Mouse (Mus musculus) neural tube, embryonic 13.5 days (tissue): ENCODE measurements around the gene Il12a. TPM values are rescaled to one million over a fixed set of nuclear protein-coding genes. Genes with fewer than 3 reads are reported as not detected.

ENCODE experiments used
- ATAC-seq: fragments of 200-750 bp; cut with Nextera tagmentation; 2 replicates; pipeline ENCODE4 v1.8.0; 2017; ENCODE audit warnings: low read depth, mild to moderate bottlenecking, moderate TSS enrichment, moderate library complexity
- H3K27ac ChIP-seq: fragments of 300-500 bp; sonication (generic); replicated peaks from 2 replicates; pipeline ENCODE4 v1.5.1; 2015; ENCODE audit warnings: moderate library complexity, mild to moderate bottlenecking, inconsistent platforms
- H3K27me3 ChIP-seq: fragments of 300-500 bp; sonication (generic); 2 replicates; pipeline ENCODE4 v1.6.1; 2015; ENCODE audit warnings: mild to moderate bottlenecking, inconsistent platforms
- H3K36me3 ChIP-seq: fragments of 300-500 bp; sonication (generic); 2 replicates; pipeline ENCODE4 v1.6.1; 2015; ENCODE audit warnings: mild to moderate bottlenecking, inconsistent platforms
- H3K4me1 ChIP-seq: fragments of 300-500 bp; sonication (generic); replicated peaks from 2 replicates; pipeline ENCODE4 v1.6.1; 2015; ENCODE audit warnings: inconsistent platforms
- H3K4me2 ChIP-seq: fragments of 300-500 bp; sonication (generic); 2 replicates; pipeline ENCODE4 v1.6.1; 2015; ENCODE audit warnings: inconsistent platforms, mild to moderate bottlenecking, moderate library complexity
- H3K4me3 ChIP-seq: fragments of 300-500 bp; sonication (generic); 2 replicates; pipeline ENCODE4 v1.5.1; 2015; ENCODE audit warnings: mild to moderate bottlenecking, inconsistent platforms
- H3K9ac ChIP-seq: fragments of 300-500 bp; sonication (generic); 2 replicates; pipeline ENCODE4 v1.6.1; 2015; ENCODE audit warnings: moderate library complexity, mild to moderate bottlenecking, inconsistent platforms
- H3K9me3 ChIP-seq: fragments of 300-500 bp; sonication (generic); 2 replicates; pipeline ENCODE4 v1.6.1; 2016; ENCODE audit warnings: inconsistent platforms
- WGBS: fragments of 180-500 bp; shearing (Covaris S2); methylation state at CpG from one replicate; pipeline ENCODE4 v1.1.7; 2015; 5-methylcytosine and 5-hydroxymethylcytosine counted together
- polyA plus RNA-seq: library from polyadenylated mRNA; unstranded; fragments of >200 nt; fragmentation: Nextera tagmentation; extraction: Ambion mirVana; gene quantifications from 2 replicates; pipeline ENCODE4 v1.2.1, GENCODE M21; 2015

Il12a gene
- polyA plus RNA-seq = 0.32 TPM in 1 of 2 replicates, not detected in the other

DNA sequence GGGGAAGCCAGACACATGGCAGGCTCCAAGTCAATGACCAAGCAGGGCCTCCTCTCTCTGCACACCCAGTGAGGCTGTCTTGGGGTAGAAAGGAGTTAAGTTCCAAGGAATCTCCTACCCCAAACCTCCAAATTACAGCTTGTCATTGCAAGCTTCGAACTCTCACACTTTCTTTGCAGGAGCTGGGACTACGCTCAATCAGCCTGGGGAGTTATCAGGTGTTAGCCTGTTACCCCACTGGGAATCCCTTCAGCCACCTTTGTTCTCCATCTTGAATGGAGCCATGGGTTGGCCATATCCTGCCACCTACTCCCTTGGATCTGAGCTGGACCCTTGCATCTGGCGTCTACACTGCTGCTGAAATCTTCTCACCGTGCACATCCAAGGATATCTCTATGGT, at the start of gene Il12a:
TSS of gene Il12a (plus strand) at position 301 of the 400 bp plus-strand sequence.
- Histone ChIP-seq H3K4me1 (peaks cover 19% of the 10 kb centered on the region), H3K27me3 (no peaks in the 10 kb centered on the region; the same call in 1 of the 2 replicates), H3K4me3 (no peak within 1 kb of the TSS), H3K9ac (no peak within 1 kb of the TSS), H3K36me3 (no peaks in the 10 kb centered on the region), H3K9me3 (no peaks in the 10 kb centered on the region), H3K27ac (no peak within 1 kb of the TSS), H3K4me2 (no peak within 1 kb of the TSS)
- WGBS = 96% methylated on average over 4 of the region's 4 CpGs
- no peak for ATAC-seq

DNA sequence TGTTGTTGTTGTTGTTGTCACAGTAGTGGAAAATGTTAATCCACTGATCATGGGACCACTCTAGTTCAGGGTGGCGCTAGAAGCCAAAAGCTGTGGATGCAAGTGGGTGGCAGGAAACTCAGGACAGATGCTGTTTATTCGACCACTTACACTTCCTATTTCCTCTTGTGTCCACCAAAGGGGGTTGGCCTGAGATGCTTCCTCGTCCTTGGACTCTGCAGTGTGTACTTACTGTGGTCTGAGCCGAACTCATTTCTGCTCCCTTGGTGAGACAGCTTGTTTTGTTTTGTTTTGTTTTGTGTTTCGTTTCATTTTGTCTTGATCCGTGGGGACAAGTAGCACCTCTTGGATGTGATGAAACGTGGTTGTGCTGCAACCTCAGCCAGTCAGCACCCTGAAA, 47.5 kb upstream of the Il12a start:
- Histone ChIP-seq H3K4me2 (no peak overlapping the region), H3K27me3 (no peaks in the 10 kb centered on the region), H3K27ac (no peak overlapping the region), H3K9me3 (0 out of 2 replicates have a peak, but pooled peaks cover 3% of the 10 kb centered on the region), H3K4me3 (no peak overlapping the region), H3K9ac (no peak overlapping the region), H3K4me1 (peaks cover 2% of the 10 kb centered on the region), H3K36me3 (no peaks in the 10 kb centered on the region)
- no peak for ATAC-seq
- 93% methylated on average over 7 of the region's 7 CpGs for WGBS

- 0 out of 2 replicates have a peak, but pooled peaks cover 3% of the 10 kb centered on the region for H3K9me3 ChIP-seq
- no peaks in the 10 kb centered on the region for H3K36me3 ChIP-seq
- no peak overlapping the region for H3K27ac ChIP-seq
- H3K9ac ChIP-seq = no peak overlapping the region
- H3K27me3 ChIP-seq = no peaks in the 10 kb centered on the region
- 93% methylated on average over 6 of the region's 6 CpGs for WGBS
- H3K4me2 ChIP-seq = no peak overlapping the region
- H3K4me3 ChIP-seq = no peak overlapping the region
- H3K4me1 ChIP-seq = no peaks in the 10 kb centered on the region
- ATAC-seq = no peak
These were observed 43.9 kb upstream of the Il12a start for GRCm38 (mm10) chr3:68646387-68647130.

DNA sequence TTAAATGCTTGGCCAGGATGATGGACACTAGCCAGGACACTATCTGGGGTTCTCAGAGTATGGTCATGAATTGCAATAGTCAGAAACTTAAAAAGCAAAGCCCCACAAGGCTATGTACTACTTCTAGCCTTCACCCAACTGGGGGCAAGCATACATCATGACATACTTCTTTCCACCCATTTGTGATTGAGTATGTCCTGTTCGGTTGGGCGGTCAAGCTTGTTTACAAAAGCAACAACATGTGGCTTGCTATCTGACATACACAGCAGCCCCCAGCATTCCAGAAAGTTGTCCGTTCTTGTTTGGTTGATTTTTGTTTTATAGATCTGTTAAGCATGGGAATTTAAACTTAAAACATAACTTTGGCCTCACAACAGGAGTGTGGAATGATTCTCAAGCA, 43.2 kb upstream of the Il12a start:
- WGBS = 81% methylated on average over 3 of the region's 3 CpGs
- Histone ChIP-seq H3K4me3 (no peak overlapping the region), H3K4me2 (no peak overlapping the region), H3K27me3 (no peaks in the 10 kb centered on the region), H3K27ac (no peak overlapping the region), H3K9ac (no peak overlapping the region), H3K36me3 (no peaks in the 10 kb centered on the region), H3K4me1 (no peaks in the 10 kb centered on the region), H3K9me3 (0 out of 2 replicates have a peak, but pooled peaks cover 3% of the 10 kb centered on the region)
- no peak for ATAC-seq

DNA sequence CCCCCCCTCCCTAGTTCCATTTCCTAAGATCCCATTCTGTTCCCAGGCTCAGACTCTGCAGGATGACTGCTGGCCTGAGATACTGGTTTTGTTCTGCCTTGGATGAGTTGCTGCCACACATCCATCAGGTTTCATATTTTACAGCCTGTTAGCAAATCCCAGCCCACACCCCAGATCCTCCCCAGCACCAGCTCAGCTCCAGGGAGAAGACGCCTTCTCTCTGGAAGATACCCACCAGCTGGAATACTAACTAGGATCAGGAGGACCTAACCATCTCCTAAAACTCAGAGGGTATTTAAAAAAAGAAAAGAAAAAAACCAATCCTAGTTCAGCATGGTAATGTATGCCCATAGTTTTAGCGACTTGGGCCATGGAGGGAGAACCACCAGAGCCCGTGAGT, 40.2 kb upstream of the Il12a start:
- H3K4me1 ChIP-seq = no peaks in the 10 kb centered on the region
- no peak for ATAC-seq
- H3K27me3 ChIP-seq = no peaks in the 10 kb centered on the region
- no peak overlapping the region for H3K4me3 ChIP-seq
- no peak overlapping the region for H3K4me2 ChIP-seq
- H3K27ac ChIP-seq = no peak overlapping the region
- WGBS = 90% methylated on average over 3 of the region's 3 CpGs
- no peak overlapping the region for H3K9ac ChIP-seq
- H3K36me3 ChIP-seq = no peaks in the 10 kb centered on the region
- no peaks in the 10 kb centered on the region for H3K9me3 ChIP-seq

- ATAC-seq = no peak
- Histone ChIP-seq H3K4me1 (no peaks in the 10 kb centered on the region), H3K36me3 (no peaks in the 10 kb centered on the region), H3K9me3 (no peaks in the 10 kb centered on the region), H3K27ac (no peak overlapping the region), H3K9ac (no peak overlapping the region), H3K27me3 (no peaks in the 10 kb centered on the region), H3K4me3 (no peak overlapping the region), H3K4me2 (no peak overlapping the region)
- WGBS = 85% methylated on average over 4 of the region's 4 CpGs
These were observed 33.7 kb upstream of the Il12a start for GRCm38 (mm10) chr3:68656607-68657352.

DNA sequence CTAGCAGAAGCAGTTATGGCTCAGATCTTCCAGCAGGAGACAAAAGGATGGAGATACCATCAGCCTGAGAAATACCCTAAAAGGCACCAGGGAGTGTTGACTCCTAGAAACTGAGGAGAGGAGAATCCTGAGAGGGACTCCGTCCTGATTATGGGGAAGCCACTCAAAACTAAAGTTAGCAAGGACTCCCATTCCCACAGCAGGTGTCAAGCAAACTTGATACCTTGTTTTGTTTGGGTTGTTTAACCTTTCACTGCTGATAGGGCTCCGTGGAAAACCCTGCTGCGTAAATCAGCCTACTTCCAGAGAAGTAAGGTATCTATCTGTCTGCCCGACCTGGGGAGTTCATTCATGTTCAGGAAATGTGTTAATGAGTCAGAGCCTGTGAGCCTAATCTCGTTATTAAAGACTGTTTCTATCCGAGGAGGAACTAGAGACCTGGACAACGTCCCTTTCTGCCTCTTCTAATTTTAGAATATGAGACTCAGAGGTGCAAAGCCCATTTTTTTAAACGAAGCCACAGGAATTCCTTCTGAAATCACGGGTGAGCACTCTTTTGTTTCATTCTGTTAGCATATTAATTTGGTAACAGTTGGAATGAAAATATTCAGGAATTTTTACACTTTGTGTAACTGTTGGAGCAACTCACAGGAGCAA, 32.7 kb upstream of the Il12a start:
- no peaks in the 10 kb centered on the region for H3K9me3 ChIP-seq
- H3K4me3 ChIP-seq = no peak overlapping the region
- no peak overlapping the region for H3K4me2 ChIP-seq
- H3K9ac ChIP-seq = no peak overlapping the region
- no peaks in the 10 kb centered on the region for H3K27me3 ChIP-seq
- no peaks in the 10 kb centered on the region for H3K36me3 ChIP-seq
- no peaks in the 10 kb centered on the region for H3K4me1 ChIP-seq
- H3K27ac ChIP-seq = no peak overlapping the region
- no peak for ATAC-seq
- WGBS = 53% methylated on average over 9 of the region's 9 CpGs

- Histone ChIP-seq H3K9me3 (no peaks in the 10 kb centered on the region), H3K4me3 (no peak overlapping the region), H3K27me3 (no peaks in the 10 kb centered on the region), H3K27ac (no peak overlapping the region), H3K4me1 (peaks cover 9% of the 10 kb centered on the region), H3K9ac (no peak overlapping the region), H3K4me2 (no peak overlapping the region), H3K36me3 (no peaks in the 10 kb centered on the region)
- 95% methylated on average over 6 of the region's 6 CpGs for WGBS
- no peak for ATAC-seq
These were observed 30.4 kb upstream of the Il12a start for GRCm38 (mm10) chr3:68659996-68660395.

DNA sequence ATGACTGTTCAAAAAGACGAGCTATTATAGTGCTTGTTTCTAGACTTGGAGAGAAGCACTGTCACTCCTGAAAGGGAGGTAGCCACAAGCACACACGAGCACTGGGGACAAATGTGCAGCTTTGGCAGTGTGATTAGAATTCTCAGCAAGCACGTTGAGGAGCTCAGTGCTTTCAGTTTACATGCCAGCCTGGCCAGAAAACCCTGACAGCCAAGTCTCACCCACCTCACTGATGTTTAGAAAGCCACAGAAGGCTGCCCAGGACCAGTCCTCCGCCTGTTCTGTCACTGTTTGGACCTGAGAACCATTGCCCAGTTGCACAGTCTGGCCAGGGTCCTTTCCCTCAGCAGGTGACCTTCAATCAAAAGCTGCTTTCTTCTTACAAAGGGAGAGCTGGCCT, 29.9 kb upstream of the Il12a start:
- no peak overlapping the region for H3K27ac ChIP-seq
- no peak overlapping the region for H3K9ac ChIP-seq
- WGBS = 79% methylated on average over 4 of the region's 4 CpGs
- no peak for ATAC-seq
- no peak overlapping the region for H3K4me2 ChIP-seq
- H3K4me1 ChIP-seq = peaks cover 9% of the 10 kb centered on the region
- no peaks in the 10 kb centered on the region for H3K9me3 ChIP-seq
- H3K27me3 ChIP-seq = no peaks in the 10 kb centered on the region
- H3K36me3 ChIP-seq = no peaks in the 10 kb centered on the region
- H3K4me3 ChIP-seq = no peak overlapping the region

DNA sequence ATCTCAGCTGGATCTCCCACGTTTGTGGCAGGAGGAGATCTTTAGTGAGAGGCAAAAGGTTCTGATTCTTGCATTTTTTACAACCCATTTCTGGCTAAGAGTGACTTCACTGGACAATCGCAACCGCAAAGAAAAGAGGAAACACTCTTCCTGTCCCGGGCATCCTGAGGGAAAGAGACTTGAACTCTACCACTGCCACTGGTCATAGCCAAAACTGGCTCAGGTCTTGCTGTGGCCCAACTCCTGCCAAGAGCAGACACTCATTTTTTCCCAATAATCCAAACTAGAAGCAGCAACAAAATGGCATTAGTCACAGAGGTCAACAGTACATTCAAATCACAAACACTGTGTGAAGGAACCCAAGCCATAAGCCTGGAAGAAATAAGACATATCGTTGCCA, 28.1 kb upstream of the Il12a start:
- Histone ChIP-seq H3K36me3 (no peaks in the 10 kb centered on the region), H3K9ac (no peak overlapping the region), H3K4me1 (peaks cover 9% of the 10 kb centered on the region), H3K4me3 (no peak overlapping the region), H3K27me3 (no peaks in the 10 kb centered on the region), H3K9me3 (no peaks in the 10 kb centered on the region), H3K4me2 (no peak overlapping the region), H3K27ac (no peak overlapping the region)
- 88% methylated on average over 5 of the region's 5 CpGs for WGBS
- ATAC-seq = no peak

- ATAC-seq = peak; percentile 36
- H3K9me3 ChIP-seq = no peaks in the 10 kb centered on the region
- WGBS = 47% methylated on average over 6 of the region's 6 CpGs
- H3K27me3 ChIP-seq = no peaks in the 10 kb centered on the region
- H3K27ac ChIP-seq = no peak overlapping the region
- no peak overlapping the region for H3K4me3 ChIP-seq
- no peaks in the 10 kb centered on the region for H3K36me3 ChIP-seq
- H3K4me2 ChIP-seq = no peak overlapping the region
- H3K4me1 ChIP-seq = peaks cover 9% of the 10 kb centered on the region
- no peak overlapping the region for H3K9ac ChIP-seq
These were observed 26.1 kb upstream of the Il12a start for GRCm38 (mm10) chr3:68664337-68664736.

DNA sequence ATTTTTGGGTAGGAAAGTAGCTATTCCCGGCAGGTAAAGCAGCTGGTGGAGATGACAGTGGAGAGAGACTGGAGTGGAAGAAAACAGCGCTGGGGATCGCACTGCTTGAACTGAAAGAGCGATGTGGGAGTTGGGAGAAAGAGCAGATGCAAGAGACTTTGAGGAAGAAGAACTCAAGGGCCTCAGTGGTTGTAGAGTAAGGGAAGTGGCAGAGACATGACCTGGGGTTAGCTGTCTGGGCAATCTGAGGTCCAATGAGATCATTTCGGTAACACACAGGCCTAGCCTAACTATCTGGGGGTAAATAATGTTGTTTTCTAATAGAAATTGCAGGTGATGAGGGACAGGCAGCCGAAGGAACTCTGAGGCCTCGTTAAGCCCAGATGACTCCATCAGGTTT, 24.1 kb upstream of the Il12a start:
- H3K4me1 ChIP-seq = peaks cover 9% of the 10 kb centered on the region
- 91% methylated on average over 7 of the region's 7 CpGs for WGBS
- no peak for ATAC-seq

More for the DNA sequence above, 24.1 kb upstream of the Il12a start:
- H3K4me2 ChIP-seq = no peak overlapping the region
- H3K27me3 ChIP-seq = no peaks in the 10 kb centered on the region
- no peaks in the 10 kb centered on the region for H3K9me3 ChIP-seq
- no peaks in the 10 kb centered on the region for H3K36me3 ChIP-seq
- no peak overlapping the region for H3K4me3 ChIP-seq
- no peak overlapping the region for H3K27ac ChIP-seq
- H3K9ac ChIP-seq = no peak overlapping the region
